Mouse (Mus musculus) liver, embryonic 14.5 days (tissue): ENCODE results near the gene Arhgap42. TPM values are rescaled to one million over a fixed set of nuclear protein-coding genes. Genes with fewer than 3 reads are reported as not detected.
A peak's percentile ranks its signal among the peaks of the same experiment; 100 is the strongest.

Experiments used
- ATAC-seq: fragments of 200-750 bp; cut with Nextera tagmentation; 2 replicates; pipeline ENCODE4 v1.8.0; 2017; ENCODE audit warnings: moderate number of reproducible peaks, mild to moderate bottlenecking, moderate library complexity; ENCODE audit not compliant: insufficient read depth
- DNase-seq, 3 experiments: peaks; one replicate each; pipeline ENCODE4 v3.0.0-alpha.2; 2012 to 2013; ENCODE audit warnings: low read depth in 3 of 3, low spot score in 3 of 3
- H3K27ac ChIP-seq: fragments of 300-500 bp; sonication (generic); 2 replicates; pipeline ENCODE4 v1.5.1; 2014; ENCODE audit warnings: moderate library complexity, mild to moderate bottlenecking, control low read depth, inconsistent platforms
- H3K27me3 ChIP-seq: fragments of 300-500 bp; sonication (generic); 2 replicates; pipeline ENCODE4 v1.6.1; 2014; ENCODE audit warnings: mild to moderate bottlenecking, low read length, moderate library complexity; ENCODE audit not compliant: control insufficient read depth, insufficient read depth
- H3K36me3 ChIP-seq: fragments of 300-500 bp; sonication (generic); replicated peaks from 2 replicates; pipeline ENCODE4 v1.6.1; 2014; ENCODE audit warnings: low read depth; ENCODE audit not compliant: control insufficient read depth, insufficient read depth
- H3K4me1 ChIP-seq, 2 experiments: fragments of 200-500 bp in 1 of 2; fragments of 300-500 bp in 1 of 2; sonication (generic) in 1 of 2; replicated peaks; 2 replicates each; pipeline ENCODE4 v1.6.1; 2012 to 2014; ENCODE audit warnings: antibody characterized with exemption in 1 of 2, inconsistent platforms in 1 of 2, low read length in 1 of 2; ENCODE audit not compliant: control insufficient read depth in 2 of 2, insufficient read depth in 2 of 2
- H3K4me2 ChIP-seq: fragments of 300-500 bp; sonication (generic); 2 replicates; pipeline ENCODE4 v1.6.1; 2014; ENCODE audit warnings: low read depth, mild to moderate bottlenecking, control low read depth, moderate library complexity
- H3K4me3 ChIP-seq, 2 experiments: fragments of 200-500 bp in 1 of 2; fragments of 300-500 bp in 1 of 2; sonication (generic) in 1 of 2; 2 replicates each; pipeline ENCODE4 v1.5.1; 2012 to 2014; ENCODE audit warnings: low read depth in 2 of 2, low read length in 2 of 2, mild to moderate bottlenecking in 2 of 2, control low read depth in 1 of 2, inconsistent platforms in 1 of 2, moderate library complexity in 1 of 2; ENCODE audit not compliant: insufficient read depth in 1 of 2
- H3K9ac ChIP-seq: fragments of 300-500 bp; sonication (generic); replicated peaks from 2 replicates; pipeline ENCODE4 v1.6.1; 2014; ENCODE audit warnings: mild to moderate bottlenecking, control low read depth, moderate library complexity
- H3K9me3 ChIP-seq: fragments of 300-500 bp; sonication (generic); 2 replicates; pipeline ENCODE4 v1.6.1; 2016; ENCODE audit warnings: low read length, mixed read lengths; ENCODE audit not compliant: control insufficient read depth
- CTCF ChIP-seq: IDR thresholded peaks from 2 replicates; pipeline ENCODE4 v1.5.1; 2016; ENCODE audit warnings: antibody characterized with exemption, low read depth, control low read depth
- EP300 ChIP-seq: IDR thresholded peaks from 2 replicates; pipeline ENCODE4 v1.6.1; 2016; ENCODE audit warnings: antibody characterized with exemption, low read depth
- WGBS: fragments of 180-500 bp; shearing (Covaris S2); extraction: QIAGEN DNeasy Blood & Tissue Kit; methylation state at CpG from one replicate; pipeline ENCODE4 v1.1.7; 2014; ENCODE audit not compliant: insufficient replicate concordance; 5-methylcytosine and 5-hydroxymethylcytosine counted together
- polyA plus RNA-seq, 2 experiments: library from polyadenylated mRNA; depleted of rRNA in 1 of 2; stranded (reverse) in 1 of 2; unstranded in 1 of 2; fragments of >200 nt; fragmentation: Nextera tagmentation in 1 of 2; extraction: Ambion mirVana in 1 of 2; gene quantifications; 2 replicates each; pipeline versions ENCODE4 v1.2.1 to v1.2.3; 2012 to 2014

Arhgap42 gene
- polyA plus RNA-seq, 2 experiments = 2.0 to 4.4 TPM

GRCm38 (mm10) chr9:8982315-8982714 is 256.6 kb downstream of the Arhgap42 start:
- no peak overlapping the region for H3K9ac ChIP-seq
- no peak overlapping the region for H3K4me2 ChIP-seq
- no peak for ATAC-seq
- H3K27me3 ChIP-seq = no peaks in the 10 kb centered on the region
- H3K4me3 ChIP-seq = no peak overlapping the region
- H3K4me1 ChIP-seq = no peaks in the 10 kb centered on the region
- DNase-seq = no peak
- H3K27ac ChIP-seq = no peak overlapping the region
- no peaks in the 10 kb centered on the region for H3K36me3 ChIP-seq
- no peaks in the 10 kb centered on the region for H3K9me3 ChIP-seq
- TF ChIP-seq EP300 (no peak), CTCF (no peak)
- 45% methylated on average over 3 of the region's 3 CpGs for WGBS

- Histone ChIP-seq H3K4me2 (no peak overlapping the region), H3K27ac (no peak overlapping the region), H3K4me1 (no peaks in the 10 kb centered on the region), H3K4me3 (no peak overlapping the region), H3K27me3 (no peaks in the 10 kb centered on the region), H3K36me3 (no peaks in the 10 kb centered on the region), H3K9ac (no peak overlapping the region), H3K9me3 (no peaks in the 10 kb centered on the region)
- no peak for ATAC-seq
- 45% methylated on average over 2 of the region's 2 CpGs for WGBS
- TF ChIP-seq CTCF (no peak), EP300 (no peak)
- no peak for DNase-seq
Measured at GRCm38 (mm10) chr9:8977775-8978174, 261.1 kb downstream of the Arhgap42 start.

- H3K4me3 ChIP-seq = no peak within 1 kb of the TSS
- no peaks in the 10 kb centered on the region for H3K36me3 ChIP-seq
- H3K4me2 ChIP-seq = no peak within 1 kb of the TSS
- no peaks in the 10 kb centered on the region for H3K27me3 ChIP-seq
- WGBS = 42% methylated on average over 2 of the region's 2 CpGs
- H3K9ac ChIP-seq = no peak within 1 kb of the TSS
- no peaks in the 10 kb centered on the region for H3K9me3 ChIP-seq
- DNase-seq (no peak), ATAC-seq (no peak)
- H3K27ac ChIP-seq = no peak within 1 kb of the TSS
- no peak for TF ChIP-seq EP300
- no peak for TF ChIP-seq CTCF
- no peaks in the 10 kb centered on the region for H3K4me1 ChIP-seq
Measured at GRCm38 (mm10) chr9:8971491-8971890, 267.4 kb downstream of the Arhgap42 start, which contains the start of gene Gm16485. Gm16485 (plus strand) TSS chr9:8971791.

GRCm38 (mm10) chr9:8970240-8970639 is 268.7 kb downstream of the Arhgap42 start:
- Histone ChIP-seq H3K9ac (no peak overlapping the region), H3K36me3 (no peaks in the 10 kb centered on the region), H3K4me3 (no peak overlapping the region), H3K4me2 (no peak overlapping the region), H3K9me3 (no peaks in the 10 kb centered on the region), H3K27me3 (no peaks in the 10 kb centered on the region), H3K27ac (no peak overlapping the region), H3K4me1 (no peaks in the 10 kb centered on the region)
- ATAC-seq (no peak), DNase-seq (no peak)
- 49% methylated on average over 7 of the region's 7 CpGs for WGBS
- no peak for TF ChIP-seq EP300
- TF ChIP-seq CTCF = no peak

GRCm38 (mm10) chr9:8964512-8965133 is 274.3 kb downstream of the Arhgap42 start:
- no peaks in the 10 kb centered on the region for H3K9me3 ChIP-seq
- H3K4me1 ChIP-seq = no peaks in the 10 kb centered on the region
- no peak overlapping the region for H3K4me3 ChIP-seq
- H3K27ac ChIP-seq = no peak overlapping the region
- no peak overlapping the region for H3K9ac ChIP-seq
- DNase-seq = no peak
- no peaks in the 10 kb centered on the region for H3K36me3 ChIP-seq
- no peak overlapping the region for H3K4me2 ChIP-seq
- no peak for ATAC-seq
- 35% methylated on average over 8 of the region's 8 CpGs for WGBS
- no peaks in the 10 kb centered on the region for H3K27me3 ChIP-seq
- TF ChIP-seq EP300 (no peak), CTCF (peak; percentile 48)
